Mouse (Mus musculus): ENCODE measurements around the gene Lcmt1. TPM values are rescaled to one million over a fixed set of nuclear protein-coding genes. Genes with fewer than 3 reads are reported as not detected.

Gene Lcmt1
- polyA plus RNA-seq, 1 experiment from 2014 or later = 40.1 TPM

GRCm38 (mm10) chr7:123442079-123442478 is 72.5 kb downstream of the Lcmt1 start:
- H3K27ac ChIP-seq (replicated peaks; ENCODE audit: low read depth, low read length) = no peak overlapping the region
- ATAC-seq (ENCODE audit: low read depth) (no peak), DNase-seq (ENCODE audit: low spot score) (no peak)
- no peak overlapping the region for H3K4me2 ChIP-seq (ENCODE audit: low read depth, low read length)
- H3K4me1 ChIP-seq (ENCODE audit: control insufficient read depth, insufficient read depth, low read length) = no peaks in the 10 kb centered on the region
- 0 out of 2 replicates have a peak, but pooled peaks cover 6% of the 10 kb centered on the region for H3K9me3 ChIP-seq (ENCODE audit: control insufficient read depth, low read length)
- H3K27me3 ChIP-seq (replicated peaks; ENCODE audit: control insufficient read depth, insufficient read depth, low read length) = no peaks in the 10 kb centered on the region
- no peak overlapping the region for H3K4me3 ChIP-seq (ENCODE audit: low read depth, low read length)
- 45% methylated on average over 1 of the region's 1 CpGs for WGBS
- H3K9ac ChIP-seq (ENCODE audit: low read depth, low read length) = no peak overlapping the region
- H3K36me3 ChIP-seq (ENCODE audit: control insufficient read depth, insufficient read depth, low read length) = no peaks in the 10 kb centered on the region

- no peaks in the 10 kb centered on the region for H3K27me3 ChIP-seq (replicated peaks; ENCODE audit: control insufficient read depth, insufficient read depth, low read length)
- no peak overlapping the region for H3K4me3 ChIP-seq (ENCODE audit: low read depth, low read length)
- ATAC-seq (ENCODE audit: low read depth) = no peak
- H3K9me3 ChIP-seq (ENCODE audit: control insufficient read depth, low read length) = no peaks in the 10 kb centered on the region
- H3K36me3 ChIP-seq (ENCODE audit: control insufficient read depth, insufficient read depth, low read length) = no peaks in the 10 kb centered on the region
- no peak for DNase-seq (ENCODE audit: low spot score)
- 82% methylated on average over 2 of the region's 2 CpGs for WGBS
- H3K4me1 ChIP-seq (ENCODE audit: control insufficient read depth, insufficient read depth, low read length) = no peaks in the 10 kb centered on the region
- no peak overlapping the region for H3K4me2 ChIP-seq (ENCODE audit: low read depth, low read length)
- H3K27ac ChIP-seq (replicated peaks; ENCODE audit: low read depth, low read length) = no peak overlapping the region
- no peak overlapping the region for H3K9ac ChIP-seq (ENCODE audit: low read depth, low read length)
Measured at GRCm38 (mm10) chr7:123448794-123449193, 79.2 kb downstream of the Lcmt1 start.

GRCm38 (mm10) chr7:123449676-123450075 is 80.1 kb downstream of the Lcmt1 start:
- H3K4me1 ChIP-seq (ENCODE audit: control insufficient read depth, insufficient read depth, low read length) = no peaks in the 10 kb centered on the region
- DNase-seq (ENCODE audit: low spot score) (no peak), ATAC-seq (ENCODE audit: low read depth) (no peak)
- H3K9ac ChIP-seq (ENCODE audit: low read depth, low read length) = no peak overlapping the region
- H3K4me3 ChIP-seq (ENCODE audit: low read depth, low read length) = no peak overlapping the region
- H3K27me3 ChIP-seq (replicated peaks; ENCODE audit: control insufficient read depth, insufficient read depth, low read length) = no peaks in the 10 kb centered on the region
- H3K27ac ChIP-seq (replicated peaks; ENCODE audit: low read depth, low read length) = no peak overlapping the region
- H3K36me3 ChIP-seq (ENCODE audit: control insufficient read depth, insufficient read depth, low read length) = no peaks in the 10 kb centered on the region
- H3K4me2 ChIP-seq (ENCODE audit: low read depth, low read length) = no peak overlapping the region
- no peaks in the 10 kb centered on the region for H3K9me3 ChIP-seq (ENCODE audit: control insufficient read depth, low read length)
- 61% methylated on average over 10 of the region's 10 CpGs for WGBS

GRCm38 (mm10) chr7:123450515-123450914 is 80.9 kb downstream of the Lcmt1 start:
- Histone ChIP-seq H3K27ac (replicated peaks; ENCODE audit: low read depth, low read length) (no peak overlapping the region), H3K9me3 (ENCODE audit: control insufficient read depth, low read length) (no peaks in the 10 kb centered on the region), H3K4me2 (ENCODE audit: low read depth, low read length) (no peak overlapping the region), H3K36me3 (ENCODE audit: control insufficient read depth, insufficient read depth, low read length) (no peaks in the 10 kb centered on the region), H3K27me3 (replicated peaks; ENCODE audit: control insufficient read depth, insufficient read depth, low read length) (no peaks in the 10 kb centered on the region), H3K4me3 (ENCODE audit: low read depth, low read length) (no peak overlapping the region), H3K9ac (ENCODE audit: low read depth, low read length) (no peak overlapping the region), H3K4me1 (ENCODE audit: control insufficient read depth, insufficient read depth, low read length) (no peaks in the 10 kb centered on the region)
- 85% methylated on average over 2 of the region's 2 CpGs for WGBS
- ATAC-seq (ENCODE audit: low read depth) (no peak), DNase-seq (ENCODE audit: low spot score) (no peak)

- no peak overlapping the region for H3K27ac ChIP-seq (replicated peaks; ENCODE audit: low read depth, low read length)
- no peaks in the 10 kb centered on the region for H3K27me3 ChIP-seq (replicated peaks; ENCODE audit: control insufficient read depth, insufficient read depth, low read length)
- DNase-seq (ENCODE audit: low spot score) = no peak
- H3K4me1 ChIP-seq (ENCODE audit: control insufficient read depth, insufficient read depth, low read length) = no peaks in the 10 kb centered on the region
- H3K9ac ChIP-seq (ENCODE audit: low read depth, low read length) = no peak overlapping the region
- no peak for ATAC-seq (ENCODE audit: low read depth)
- no peaks in the 10 kb centered on the region for H3K9me3 ChIP-seq (ENCODE audit: control insufficient read depth, low read length)
- no peak overlapping the region for H3K4me3 ChIP-seq (ENCODE audit: low read depth, low read length)
- no peak overlapping the region for H3K4me2 ChIP-seq (ENCODE audit: low read depth, low read length)
- 65% methylated on average over 6 of the region's 6 CpGs for WGBS
- H3K36me3 ChIP-seq (ENCODE audit: control insufficient read depth, insufficient read depth, low read length) = no peaks in the 10 kb centered on the region
Measured at GRCm38 (mm10) chr7:123452551-123452950, 83.0 kb downstream of the Lcmt1 start.

- no peaks in the 10 kb centered on the region for H3K4me1 ChIP-seq (ENCODE audit: control insufficient read depth, insufficient read depth, low read length)
- no peak overlapping the region for H3K4me2 ChIP-seq (ENCODE audit: low read depth, low read length)
- no peaks in the 10 kb centered on the region for H3K27me3 ChIP-seq (replicated peaks; ENCODE audit: control insufficient read depth, insufficient read depth, low read length)
- 85% methylated on average over 8 of the region's 8 CpGs for WGBS
- no peak for ATAC-seq (ENCODE audit: low read depth)
- H3K9me3 ChIP-seq (ENCODE audit: control insufficient read depth, low read length) = no peaks in the 10 kb centered on the region
- H3K36me3 ChIP-seq (ENCODE audit: control insufficient read depth, insufficient read depth, low read length) = no peaks in the 10 kb centered on the region
- DNase-seq (ENCODE audit: low spot score) = no peak
- H3K4me3 ChIP-seq (ENCODE audit: low read depth, low read length) = no peak overlapping the region
- no peak overlapping the region for H3K27ac ChIP-seq (replicated peaks; ENCODE audit: low read depth, low read length)
- no peak overlapping the region for H3K9ac ChIP-seq (ENCODE audit: low read depth, low read length)
Measured at GRCm38 (mm10) chr7:123453066-123453465, 83.5 kb downstream of the Lcmt1 start.

- 89% methylated on average over 3 of the region's 3 CpGs for WGBS
- no peaks in the 10 kb centered on the region for H3K27me3 ChIP-seq (replicated peaks; ENCODE audit: control insufficient read depth, insufficient read depth, low read length)
- H3K4me3 ChIP-seq (ENCODE audit: low read depth, low read length) = no peak overlapping the region
- ATAC-seq (ENCODE audit: low read depth) (no peak), DNase-seq (ENCODE audit: low spot score) (no peak)
- no peak overlapping the region for H3K9ac ChIP-seq (ENCODE audit: low read depth, low read length)
- no peaks in the 10 kb centered on the region for H3K9me3 ChIP-seq (ENCODE audit: control insufficient read depth, low read length)
- H3K36me3 ChIP-seq (ENCODE audit: control insufficient read depth, insufficient read depth, low read length) = no peaks in the 10 kb centered on the region
- H3K27ac ChIP-seq (replicated peaks; ENCODE audit: low read depth, low read length) = no peak overlapping the region
- H3K4me1 ChIP-seq (ENCODE audit: control insufficient read depth, insufficient read depth, low read length) = no peaks in the 10 kb centered on the region
- H3K4me2 ChIP-seq (ENCODE audit: low read depth, low read length) = no peak overlapping the region
Measured at GRCm38 (mm10) chr7:123455088-123455487, 85.5 kb downstream of the Lcmt1 start.

- Histone ChIP-seq H3K4me1 (ENCODE audit: control insufficient read depth, insufficient read depth, low read length) (no peaks in the 10 kb centered on the region), H3K36me3 (ENCODE audit: control insufficient read depth, insufficient read depth, low read length) (no peaks in the 10 kb centered on the region), H3K9ac (ENCODE audit: low read depth, low read length) (no peak overlapping the region), H3K4me3 (ENCODE audit: low read depth, low read length) (no peak overlapping the region), H3K9me3 (ENCODE audit: control insufficient read depth, low read length) (no peaks in the 10 kb centered on the region), H3K4me2 (ENCODE audit: low read depth, low read length) (no peak overlapping the region), H3K27me3 (replicated peaks; ENCODE audit: control insufficient read depth, insufficient read depth, low read length) (no peaks in the 10 kb centered on the region), H3K27ac (replicated peaks; ENCODE audit: low read depth, low read length) (no peak overlapping the region)
- ATAC-seq (ENCODE audit: low read depth) (no peak), DNase-seq (ENCODE audit: low spot score) (no peak)
- 94% methylated on average over 4 of the region's 4 CpGs for WGBS
Measured at GRCm38 (mm10) chr7:123458309-123458708, 88.7 kb downstream of the Lcmt1 start.

GRCm38 (mm10) chr7:123459247-123459646 is 89.7 kb downstream of the Lcmt1 start:
- H3K36me3 ChIP-seq (ENCODE audit: control insufficient read depth, insufficient read depth, low read length) = no peaks in the 10 kb centered on the region
- WGBS = 85% methylated on average over 4 of the region's 4 CpGs
- ATAC-seq (ENCODE audit: low read depth) = no peak

More at GRCm38 (mm10) chr7:123459247-123459646, 89.7 kb downstream of the Lcmt1 start:
- no peak for DNase-seq (ENCODE audit: low spot score)
- H3K27ac ChIP-seq (replicated peaks; ENCODE audit: low read depth, low read length) = no peak overlapping the region
- H3K4me3 ChIP-seq (ENCODE audit: low read depth, low read length) = no peak overlapping the region
- no peak overlapping the region for H3K4me2 ChIP-seq (ENCODE audit: low read depth, low read length)
- H3K27me3 ChIP-seq (replicated peaks; ENCODE audit: control insufficient read depth, insufficient read depth, low read length) = no peaks in the 10 kb centered on the region
- no peaks in the 10 kb centered on the region for H3K9me3 ChIP-seq (ENCODE audit: control insufficient read depth, low read length)
- no peaks in the 10 kb centered on the region for H3K4me1 ChIP-seq (ENCODE audit: control insufficient read depth, insufficient read depth, low read length)
- no peak overlapping the region for H3K9ac ChIP-seq (ENCODE audit: low read depth, low read length)

Data from embryonic facial prominence, embryonic 14.5 days (tissue).